Mouse (Mus musculus) naive thymus-derived CD4-positive, alpha-beta T cell, adult 2 months (primary cell): ENCODE measurements around the gene Cd47.

Experiments
- DNase-seq: peaks from one replicate; pipeline ENCODE4 v3.0.0-alpha.2; 2011; ENCODE audit warnings: low read depth

Gene Cd47

DNA sequence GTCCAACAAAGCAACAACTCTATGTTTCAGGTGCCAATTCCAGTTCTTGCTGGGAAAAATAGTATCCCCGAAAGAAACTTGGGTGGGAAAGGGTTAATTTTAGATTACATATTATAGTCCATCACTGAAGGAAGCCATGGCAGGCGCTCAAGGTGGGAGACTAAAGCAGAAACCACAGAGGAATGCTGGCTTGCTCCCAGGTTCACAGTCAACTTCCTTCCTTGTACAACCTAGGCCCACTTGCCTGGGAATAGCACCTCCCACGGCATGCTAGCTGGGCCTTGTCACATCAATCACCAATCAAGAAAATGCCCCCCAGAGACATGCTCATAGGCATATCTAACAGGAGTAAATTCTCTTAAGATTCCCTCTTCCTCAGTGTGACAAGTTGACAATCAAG is 32.0 kb downstream of the Cd47 start:
- DNase-seq, result no peak

DNA sequence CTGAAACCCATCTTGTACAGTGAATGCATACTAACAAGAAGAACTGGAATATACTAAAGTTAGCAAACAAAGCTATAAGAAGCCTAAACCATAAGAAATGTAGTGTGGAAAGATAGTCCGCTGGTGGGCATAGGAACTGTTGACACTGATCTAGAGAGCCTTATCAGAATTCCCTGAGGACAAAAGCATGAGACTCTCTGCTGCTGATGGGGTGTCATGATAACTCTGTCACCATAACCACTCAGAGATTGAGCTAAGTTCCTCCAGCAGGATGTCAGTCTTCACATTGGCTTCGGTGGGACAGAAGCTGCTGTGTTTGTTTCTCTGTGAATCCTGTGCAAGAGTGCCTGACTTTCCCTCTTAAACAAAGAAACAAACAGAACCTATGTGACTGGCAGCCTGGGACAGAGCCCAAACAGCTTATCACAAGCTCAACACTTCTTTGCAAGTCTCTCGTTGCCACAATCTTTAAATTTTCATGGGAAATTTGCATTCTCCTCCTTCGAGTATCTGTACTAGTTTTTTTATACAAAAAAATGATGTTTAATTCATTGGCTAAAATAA is 33.9 kb downstream of the Cd47 start:
- DNase-seq, result peak; percentile 29

DNA sequence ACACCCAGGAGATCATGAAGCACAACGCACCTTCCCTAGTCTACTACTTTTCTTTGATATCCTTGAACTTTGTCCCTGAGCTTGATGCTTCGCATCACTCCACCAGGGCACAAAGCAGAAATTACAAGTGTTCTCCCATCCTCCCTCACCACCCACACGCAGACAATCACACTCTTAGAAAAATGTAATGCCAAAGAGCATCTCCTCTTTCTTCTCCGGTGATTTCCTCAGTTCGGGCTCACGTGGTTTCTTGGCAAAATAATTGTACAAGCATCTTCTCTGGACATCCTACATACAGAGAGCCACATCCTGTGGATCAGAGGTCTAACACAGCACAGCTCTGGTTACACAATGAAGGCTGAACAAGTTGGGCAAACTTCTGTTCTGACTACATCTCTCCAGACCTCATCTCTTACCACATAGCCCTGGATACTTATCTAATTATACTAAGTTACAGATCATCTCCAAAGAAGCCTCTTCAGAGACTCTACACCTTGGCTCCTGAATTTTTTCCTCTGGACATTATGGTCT is 36.4 kb downstream of the Cd47 start:
- DNase-seq, result peak; percentile 49

DNA sequence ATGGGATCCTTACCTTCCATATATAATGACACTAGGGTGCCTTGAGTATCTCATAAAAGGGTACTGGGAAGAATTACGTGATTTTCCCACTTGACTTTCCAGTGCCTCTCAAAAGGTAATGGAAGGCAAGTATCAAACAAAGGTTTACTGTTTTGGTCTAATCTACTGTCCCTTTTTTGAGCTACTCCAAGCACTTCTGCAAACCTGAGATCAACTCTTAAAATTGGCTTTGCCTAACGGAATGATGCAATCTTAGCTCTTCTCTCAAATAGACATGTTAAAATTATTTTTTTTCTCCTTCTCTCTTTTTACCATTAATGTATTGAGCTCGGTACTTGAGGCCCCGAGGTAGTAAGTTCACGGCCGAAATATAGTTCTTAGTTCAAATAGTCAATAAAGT is 38.6 kb downstream of the Cd47 start:
- DNase-seq, result no peak

DNA sequence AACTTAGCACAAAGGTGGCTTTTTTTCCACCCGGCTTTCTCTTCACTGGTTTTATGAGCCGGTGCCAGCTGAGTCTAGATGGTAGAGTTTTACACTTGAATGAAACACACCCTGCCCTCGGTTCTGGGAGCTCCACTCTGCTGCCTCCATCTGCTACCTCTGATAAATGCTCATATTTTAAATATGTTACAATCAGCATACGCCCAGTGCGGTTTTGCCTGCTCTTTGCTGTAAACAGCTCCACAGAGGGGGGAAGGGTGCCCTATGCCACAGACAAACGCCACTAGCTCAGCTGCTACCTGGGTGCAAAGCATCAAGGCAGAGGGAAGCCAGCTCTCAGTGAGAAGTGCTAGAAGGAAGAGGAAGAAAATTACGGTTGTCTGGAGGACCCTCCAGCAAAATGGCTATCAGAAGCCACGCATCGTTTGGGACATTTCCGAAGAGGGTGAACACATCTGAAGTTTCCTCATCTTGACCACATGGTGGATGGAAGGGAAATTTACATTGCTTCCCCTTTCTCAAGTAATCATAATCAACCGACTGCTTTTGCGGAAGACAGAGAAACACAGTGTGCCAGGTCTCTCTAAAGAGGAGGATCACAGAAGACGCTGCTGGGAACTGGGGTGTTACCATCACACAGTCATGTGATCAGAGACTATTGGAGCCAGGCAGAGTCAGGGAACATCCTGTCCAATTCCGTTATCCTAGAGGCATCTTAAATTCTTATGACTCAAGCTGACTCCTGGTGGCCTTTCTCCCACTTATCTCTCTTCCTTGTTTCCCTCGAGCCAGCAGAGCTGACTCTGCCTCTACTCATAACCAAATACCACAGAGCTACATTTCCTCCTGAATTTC is 39.6 kb downstream of the Cd47 start:
- peak; percentile 91 for DNase-seq

DNA sequence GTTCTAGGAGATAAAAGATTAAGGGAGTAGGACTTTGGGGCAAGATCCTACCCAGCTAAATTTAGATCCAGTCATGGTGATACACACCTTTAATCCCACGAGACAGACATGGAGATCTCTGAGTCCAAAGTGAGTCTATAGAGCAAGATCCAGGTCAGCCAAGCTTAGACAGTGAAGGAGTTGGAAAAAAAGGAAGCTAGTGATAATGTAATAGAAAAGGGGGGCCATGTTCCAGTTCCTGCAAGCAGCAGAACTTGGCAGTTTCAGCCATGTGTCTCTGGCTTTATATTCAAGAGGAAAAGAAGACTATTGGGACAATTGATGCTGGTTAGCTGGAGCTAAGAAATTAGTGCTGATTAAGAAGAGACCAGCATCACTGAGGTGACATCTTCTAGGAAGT is 43.4 kb downstream of the Cd47 start:
- no peak for DNase-seq

DNA sequence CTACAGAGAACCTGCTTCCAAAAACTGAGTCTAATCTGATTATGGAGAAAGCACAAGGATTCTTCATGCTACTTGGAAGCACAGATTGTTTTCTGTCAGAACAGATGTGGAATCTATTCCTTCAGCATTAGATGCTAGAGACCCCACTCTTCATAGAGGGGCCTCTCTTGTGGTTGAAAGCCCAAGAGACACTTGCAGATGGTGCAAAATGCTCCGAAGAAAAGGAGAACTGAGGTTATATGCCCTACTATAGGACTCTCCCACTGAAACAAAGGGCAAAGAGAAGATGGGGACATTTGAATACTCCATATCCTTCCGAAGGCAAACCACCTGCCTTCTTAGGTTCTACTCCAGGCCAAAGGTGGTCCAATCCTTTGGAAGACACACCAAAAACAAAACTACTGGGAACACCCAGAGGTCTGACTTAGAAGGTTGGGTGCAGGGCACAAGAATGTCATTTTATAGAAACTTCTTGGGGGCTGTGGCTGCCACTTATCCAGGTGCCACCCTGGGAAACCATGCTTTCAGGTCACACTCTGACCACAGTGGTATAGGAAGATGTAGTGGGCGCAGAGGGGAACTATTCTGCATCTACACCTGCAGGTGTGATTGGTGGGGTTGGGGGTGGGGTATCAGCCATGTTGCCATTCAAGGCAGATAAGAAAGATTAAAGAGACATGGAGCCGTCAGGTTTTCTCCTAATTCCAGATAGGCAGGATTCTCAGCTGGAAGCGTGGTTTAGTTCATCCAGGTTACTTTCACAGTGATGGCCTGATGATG is 47.1 kb downstream of the Cd47 start:
- no peak for DNase-seq

DNA sequence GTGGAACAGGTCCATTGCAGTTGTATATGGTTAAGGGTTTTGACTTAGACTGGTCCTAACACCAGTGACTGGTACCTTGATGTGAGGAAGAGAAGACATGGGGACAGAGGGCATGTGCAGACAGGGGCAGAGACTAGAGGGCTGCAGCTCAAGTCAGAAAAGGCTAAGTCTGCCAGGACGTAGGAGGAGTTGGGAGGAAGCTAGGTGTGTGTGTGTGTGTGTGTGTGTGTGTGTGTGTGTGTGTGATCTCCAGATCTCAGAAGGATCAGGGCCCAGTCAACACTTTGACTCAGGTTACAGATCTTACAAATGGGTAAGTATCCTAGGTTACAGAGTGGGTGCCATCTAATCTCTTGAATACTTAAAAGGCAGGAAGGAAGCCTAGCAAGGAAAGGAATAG is 48.3 kb downstream of the Cd47 start:
- DNase-seq, result peak; percentile 69

DNA sequence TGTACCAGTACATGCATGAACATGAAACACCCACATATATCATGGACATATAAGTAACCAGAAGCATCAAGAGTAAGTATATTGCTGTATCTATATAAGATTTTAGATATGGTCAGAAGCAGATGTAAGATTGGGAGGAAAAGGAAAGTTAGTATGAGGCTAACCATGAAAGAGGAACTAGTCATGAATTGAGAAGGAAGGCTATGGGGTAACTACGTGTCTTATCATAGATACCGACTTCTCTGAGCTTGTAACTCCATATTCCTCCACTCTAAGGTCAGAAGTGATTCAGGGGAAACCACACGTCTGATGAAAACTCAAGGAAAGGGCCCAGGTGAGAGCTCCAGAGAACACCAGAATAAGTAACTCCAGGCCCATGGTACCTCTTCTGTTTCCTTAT is 52.6 kb downstream of the Cd47 start:
- no peak for DNase-seq

DNA sequence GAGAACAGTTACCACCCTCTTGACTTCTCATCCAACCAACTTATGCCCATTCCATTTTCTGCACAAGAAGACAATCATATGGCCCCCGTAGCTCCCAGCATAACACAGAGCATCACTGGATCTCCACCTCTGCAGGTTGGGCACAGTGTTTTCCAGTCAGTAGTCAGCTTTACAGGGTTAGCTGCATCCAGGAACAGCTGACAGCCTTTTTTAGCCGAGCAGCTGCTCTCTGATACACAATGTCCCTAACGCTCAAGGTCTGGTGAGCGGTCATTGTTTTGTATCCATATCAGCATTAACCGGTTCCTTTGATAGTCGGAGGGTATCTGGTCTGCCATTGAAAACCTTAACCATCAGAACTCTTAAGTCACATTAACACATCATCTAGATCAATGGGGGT is 53.3 kb downstream of the Cd47 start:
- DNase-seq, result no peak

DNA sequence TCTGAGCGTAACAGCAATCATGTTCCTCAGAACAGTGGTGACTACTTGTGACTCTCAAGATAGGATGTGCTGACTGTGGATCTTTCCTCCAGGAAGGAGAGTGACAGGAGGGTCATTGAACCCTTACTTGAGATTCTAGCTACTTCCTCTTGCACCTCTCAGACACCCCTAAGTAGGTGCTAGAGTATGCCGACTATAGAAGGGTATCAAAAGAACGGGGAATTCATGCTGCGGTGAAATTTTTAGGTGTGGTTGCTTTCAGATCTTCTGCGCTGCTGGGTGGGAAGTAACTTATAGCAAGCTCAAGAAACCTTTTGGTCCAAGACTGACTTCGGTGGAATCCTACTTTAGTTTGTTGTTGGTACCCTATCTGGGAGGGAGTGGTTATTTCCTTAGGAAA is 53.9 kb downstream of the Cd47 start:
- peak; percentile 88 for DNase-seq

DNA sequence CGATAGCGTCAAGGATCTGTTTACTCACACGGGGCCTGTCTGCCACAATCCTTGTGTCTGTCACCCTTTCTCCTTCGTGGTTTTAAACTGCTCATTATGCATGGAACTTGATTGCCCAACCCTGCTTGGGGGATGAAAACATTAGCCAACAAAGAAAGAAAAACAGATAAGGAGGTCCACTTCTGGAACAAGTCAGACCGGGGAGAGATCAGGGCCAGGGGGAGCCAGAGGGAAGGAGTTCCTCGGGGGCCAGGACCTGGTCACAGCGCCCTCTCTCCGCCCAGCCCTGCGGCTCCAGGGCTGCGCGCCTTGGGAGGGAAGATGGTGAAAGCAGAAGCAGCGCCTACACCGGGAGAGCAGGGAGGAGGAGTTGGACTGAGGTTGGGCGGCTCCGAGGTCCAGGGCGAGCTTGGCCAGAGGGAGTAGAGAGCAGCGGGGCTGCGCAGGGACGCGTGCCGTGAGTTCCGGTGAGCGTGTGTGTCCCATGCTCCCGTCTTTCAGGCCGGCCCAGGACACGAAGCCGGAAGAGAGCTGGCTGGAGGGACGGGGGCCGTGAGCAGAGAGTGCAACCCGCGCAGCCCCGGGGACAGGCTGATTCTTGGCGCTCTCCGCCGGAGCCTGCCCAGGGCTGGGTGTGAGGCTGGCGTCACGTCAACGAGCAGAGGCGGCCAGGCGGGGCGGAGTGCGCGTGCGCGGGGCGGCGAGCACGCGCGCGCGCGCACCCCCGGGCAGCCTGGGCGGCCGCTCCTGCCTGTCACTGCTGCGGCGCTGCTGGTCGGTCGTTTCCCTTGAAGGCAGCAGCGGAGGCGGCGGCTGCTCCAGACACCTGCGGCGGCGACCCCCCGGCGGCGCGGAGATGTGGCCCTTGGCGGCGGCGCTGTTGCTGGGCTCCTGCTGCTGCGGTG is 54.9 kb downstream of the Cd47 start:
- DNase-seq, result peak; percentile 91

DNA sequence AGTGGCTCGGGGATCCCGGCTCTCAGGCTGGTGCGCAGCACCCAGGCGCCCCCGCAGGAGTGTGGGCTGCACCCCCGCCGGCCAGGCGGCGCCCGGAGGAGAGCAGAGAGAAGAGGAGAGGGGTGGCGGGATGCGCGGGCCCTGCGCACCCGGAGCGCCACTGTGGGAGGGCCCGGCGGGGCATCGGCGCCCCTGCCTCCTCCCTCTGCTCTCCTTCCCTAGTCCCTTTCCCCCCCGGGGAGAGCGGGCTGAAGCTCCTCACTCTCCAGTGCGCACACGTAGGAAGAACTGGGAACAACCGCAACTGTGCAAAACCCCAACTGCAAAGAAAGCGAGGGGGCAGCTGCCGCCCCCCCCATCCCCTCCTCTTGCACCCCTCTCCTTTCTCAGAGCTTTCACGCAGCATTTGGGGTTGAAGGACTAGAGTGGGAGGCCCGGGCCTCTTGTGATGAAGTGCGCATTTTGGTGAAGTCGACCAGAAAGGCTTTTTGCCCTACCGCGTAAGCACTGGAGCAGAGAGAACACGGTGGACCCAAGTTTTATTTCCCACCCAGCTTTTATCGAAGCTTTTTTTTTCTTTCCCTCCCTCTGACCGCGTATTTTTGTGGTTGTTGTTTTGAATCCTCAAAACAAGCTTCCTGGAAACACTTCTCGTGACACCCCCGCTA is 55.6 kb downstream of the Cd47 start:
- DNase-seq, result peak; percentile 63

DNA sequence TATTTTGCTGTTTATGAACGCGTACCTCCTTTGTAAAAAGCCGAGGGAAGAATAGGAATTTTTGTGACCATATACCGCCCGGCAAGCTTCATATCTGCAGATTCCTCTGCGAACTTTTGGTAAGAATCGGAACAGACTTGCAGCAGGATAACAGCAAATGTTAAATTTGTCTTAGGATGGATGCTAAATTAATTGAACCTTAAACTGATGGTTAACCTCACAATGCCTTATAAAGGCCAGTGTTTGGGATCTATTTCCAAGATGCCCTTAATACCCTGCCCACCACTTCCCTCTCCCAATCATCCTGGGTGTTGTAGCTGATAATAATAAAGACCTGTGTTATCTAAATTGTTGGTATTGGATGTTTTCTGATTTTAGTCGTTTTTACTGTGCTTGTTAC is 56.3 kb downstream of the Cd47 start:
- peak; percentile 36 for DNase-seq

DNA sequence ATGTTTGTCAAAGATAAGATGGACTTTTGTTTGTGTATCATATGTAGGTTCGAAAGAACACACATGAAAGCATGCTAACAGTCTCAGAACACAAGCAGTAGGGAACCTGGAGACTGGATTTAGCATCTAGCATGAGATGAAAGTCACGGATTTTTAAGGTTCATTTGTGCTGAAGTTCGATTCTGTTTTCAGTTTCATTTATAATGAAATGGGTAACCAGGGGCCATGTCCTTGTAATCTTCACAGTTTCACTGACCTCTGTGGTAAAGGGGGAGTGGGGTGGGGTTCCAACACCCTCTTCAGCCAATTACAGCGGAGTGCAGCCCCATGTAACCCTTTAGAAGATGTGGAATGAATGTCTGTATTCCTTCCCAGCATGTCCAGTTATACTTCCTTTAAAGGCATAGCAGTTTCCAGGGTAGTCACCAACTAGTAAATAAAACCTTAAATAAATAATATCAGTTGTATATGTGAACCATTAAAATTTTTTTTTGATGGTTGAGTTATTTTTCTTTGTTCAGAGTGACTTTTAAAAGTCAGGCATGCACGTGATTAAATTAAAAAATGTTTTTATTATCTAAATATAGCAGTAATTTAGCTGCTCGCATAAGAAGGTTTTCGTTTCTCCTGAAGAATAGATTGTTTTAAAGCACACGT is 57.3 kb downstream of the Cd47 start:
- peak; percentile 56 for DNase-seq

DNA sequence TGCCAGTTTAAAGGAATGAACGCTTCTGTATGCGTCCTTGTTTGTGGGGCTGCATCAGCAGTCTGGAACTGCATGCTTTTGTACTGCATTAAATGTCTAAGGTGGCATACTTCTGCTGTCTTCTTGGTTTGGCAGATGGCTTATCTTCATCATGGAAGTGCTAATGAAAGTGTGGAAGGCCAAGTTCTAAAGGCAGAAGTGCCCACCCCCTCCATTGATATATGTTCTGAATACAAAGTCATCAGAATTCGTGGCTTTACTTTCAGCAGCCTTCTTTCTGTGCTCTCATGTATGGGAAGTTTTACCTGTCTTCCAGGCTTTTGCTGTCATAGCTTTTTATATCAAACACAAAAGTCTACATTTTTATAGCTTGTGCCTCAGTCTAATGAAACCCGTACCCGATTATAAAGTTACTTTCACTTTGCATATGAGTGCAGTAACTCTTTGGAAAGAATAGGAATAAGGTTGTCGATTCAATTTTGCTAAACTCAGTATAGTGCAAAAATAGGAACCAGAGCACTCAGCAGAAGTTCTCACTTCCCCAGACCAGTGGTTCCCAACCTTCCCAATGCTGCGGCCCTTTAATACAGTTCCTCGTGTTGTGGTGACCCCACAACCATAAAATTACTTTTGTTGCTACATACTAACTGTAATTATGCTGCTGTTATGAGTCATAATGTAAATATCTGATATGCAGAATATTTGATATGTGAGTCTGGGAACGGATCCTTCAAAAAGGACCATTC is 58.0 kb downstream of the Cd47 start:
- peak; percentile 42 for DNase-seq

DNA sequence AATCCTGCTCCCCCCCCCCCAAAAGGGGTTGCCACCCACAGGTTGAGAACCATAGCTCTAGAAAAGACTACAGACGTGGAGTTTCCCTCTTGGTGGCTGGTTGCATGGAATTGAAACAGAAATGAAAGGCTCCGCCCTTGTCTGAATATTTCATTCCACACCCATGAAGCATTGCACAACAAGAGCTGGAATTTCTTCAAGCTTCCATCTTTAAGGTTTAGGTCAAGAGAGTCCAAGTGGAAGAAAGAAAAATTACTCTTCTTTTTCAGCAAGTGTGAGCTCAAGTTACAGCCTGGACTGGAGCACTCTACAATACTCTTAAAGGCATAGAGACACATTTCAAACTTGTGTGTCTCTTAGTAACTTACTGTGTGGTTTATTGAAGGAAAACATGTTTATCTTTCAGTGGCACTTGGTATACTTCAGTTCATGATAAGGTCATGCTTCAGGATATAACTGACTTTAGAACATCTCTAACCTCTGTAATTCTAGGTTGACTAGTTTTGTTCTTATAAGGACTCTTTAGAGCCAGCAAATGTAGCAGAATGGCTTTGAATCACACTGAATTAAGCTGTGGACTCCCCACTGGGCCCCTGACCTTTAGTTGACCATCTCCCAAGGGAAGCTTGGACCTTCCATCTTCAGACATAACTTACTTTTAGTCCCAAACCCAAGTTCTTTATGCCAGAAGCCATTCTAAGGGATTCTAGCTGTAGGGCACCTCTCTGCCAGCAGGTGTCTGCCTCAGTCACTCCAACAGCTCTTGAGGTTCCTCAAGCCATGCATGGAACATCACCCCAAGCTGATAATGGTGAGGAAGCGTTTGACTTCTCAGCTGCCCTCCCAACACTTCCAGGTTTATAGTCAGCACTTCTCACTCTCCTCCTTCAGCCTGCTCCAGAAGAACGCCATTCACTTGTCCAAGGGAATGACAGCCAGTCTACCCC is 58.8 kb downstream of the Cd47 start:
- DNase-seq, result peak; percentile 63

DNA sequence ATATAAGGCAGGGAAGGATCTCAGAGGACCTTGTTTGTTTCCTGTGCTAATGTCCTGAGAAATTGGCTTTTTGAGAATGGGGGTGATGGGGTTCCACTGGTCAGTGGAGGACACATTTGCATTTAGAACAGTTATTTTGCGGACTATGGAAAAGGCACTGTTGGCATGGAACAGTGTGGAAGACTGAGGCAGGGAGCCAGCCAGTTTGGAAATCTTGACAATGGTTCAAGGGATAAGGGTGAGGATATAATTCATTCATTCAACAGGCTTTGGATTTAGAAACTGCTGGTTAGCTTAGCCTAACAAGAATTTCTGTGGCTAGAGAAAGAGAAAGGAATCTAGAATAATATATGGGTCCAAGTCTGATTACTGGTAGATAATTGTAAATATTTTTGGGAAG is 61.7 kb downstream of the Cd47 start:
- no peak for DNase-seq

DNA sequence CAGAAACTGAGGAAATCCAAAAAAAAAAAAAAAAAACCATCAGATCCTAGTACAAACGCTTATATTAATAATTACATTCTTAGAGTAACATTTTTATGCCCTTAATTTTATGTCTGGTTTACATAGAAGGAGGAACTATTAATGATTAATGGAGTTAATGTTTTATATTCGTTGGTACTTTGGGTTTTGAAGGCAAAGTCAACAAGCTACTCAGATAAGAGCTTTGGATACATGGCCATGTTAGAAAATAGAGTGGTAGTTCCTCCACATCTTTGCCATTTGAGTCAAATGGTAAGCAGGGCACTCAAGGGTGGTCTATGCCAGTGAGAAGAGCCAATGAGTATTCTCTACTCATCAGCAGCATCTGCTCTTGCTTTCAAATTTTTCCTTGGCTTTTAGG is 66.3 kb downstream of the Cd47 start:
- DNase-seq, result no peak
